Mouse (Mus musculus) cerebellum, adult 11 months (tissue): ENCODE measurements at regions not wholly inside any gene's neighbourhood (a gene's known extent, or its start where the extent isn't known, plus 50 kb on each side); places are given as distances from the start of the nearest gene placed in this dataset.
"Not testable (repeated sequence)": the region's sequence is repeated elsewhere in the genome, so short reads cannot be mapped to it uniquely, and the experiment has no call there.

ENCODE experiments used
- DNase-seq: peaks from one replicate; pipeline ENCODE4 v3.0.0; 2022

DNA sequence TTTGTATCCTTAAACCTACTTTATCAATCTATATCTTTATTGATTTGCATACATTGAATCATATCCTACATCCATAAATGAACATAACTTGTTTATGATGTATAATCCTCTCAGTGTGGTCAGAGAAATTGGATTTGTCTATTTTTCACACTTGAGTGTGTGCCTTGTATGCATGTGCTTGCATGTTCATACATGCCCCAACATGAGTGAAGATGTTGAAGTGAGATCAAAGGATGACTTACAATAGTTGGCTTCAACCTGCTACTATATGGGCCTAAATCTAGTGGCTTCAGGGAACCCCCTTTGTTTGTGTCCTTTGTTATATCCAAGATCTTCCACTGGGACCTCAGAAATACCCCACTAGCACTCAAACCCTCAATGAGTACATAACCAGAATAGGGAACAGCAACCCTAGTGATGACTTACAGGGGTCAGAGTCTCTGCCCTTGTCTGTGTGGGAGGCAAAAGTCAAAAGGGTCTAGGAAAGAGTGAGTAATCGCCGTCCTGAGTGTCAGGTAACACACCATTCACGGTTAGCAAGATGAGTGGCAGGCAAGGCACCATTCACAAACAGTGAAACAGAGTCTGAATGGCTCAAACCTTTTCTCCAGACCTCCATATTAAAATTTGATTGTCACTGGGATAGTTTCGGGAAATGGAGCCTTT, 236.3 kb downstream of the Lpin1 start:
- DNase-seq = no peak

DNA sequence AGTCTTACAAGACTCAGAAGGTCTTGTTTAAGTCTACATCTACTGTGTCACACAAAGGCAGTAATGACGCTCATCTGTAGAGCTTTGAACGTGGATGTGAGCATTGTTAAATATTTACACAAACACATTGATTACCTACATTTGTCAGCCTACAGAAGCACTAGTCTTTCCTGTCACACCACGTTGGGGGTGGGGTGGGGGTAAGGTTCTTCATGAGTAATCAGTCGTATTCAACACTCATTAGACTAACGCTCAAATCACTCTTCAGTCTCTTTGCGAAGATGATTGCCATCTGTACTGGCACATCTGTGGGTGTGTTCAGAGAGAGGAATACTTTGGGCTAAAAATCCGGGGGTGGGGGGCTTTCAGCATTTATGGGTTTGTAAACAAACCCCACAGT, 240.7 kb downstream of the Lpin1 start:
- no peak for DNase-seq

DNA sequence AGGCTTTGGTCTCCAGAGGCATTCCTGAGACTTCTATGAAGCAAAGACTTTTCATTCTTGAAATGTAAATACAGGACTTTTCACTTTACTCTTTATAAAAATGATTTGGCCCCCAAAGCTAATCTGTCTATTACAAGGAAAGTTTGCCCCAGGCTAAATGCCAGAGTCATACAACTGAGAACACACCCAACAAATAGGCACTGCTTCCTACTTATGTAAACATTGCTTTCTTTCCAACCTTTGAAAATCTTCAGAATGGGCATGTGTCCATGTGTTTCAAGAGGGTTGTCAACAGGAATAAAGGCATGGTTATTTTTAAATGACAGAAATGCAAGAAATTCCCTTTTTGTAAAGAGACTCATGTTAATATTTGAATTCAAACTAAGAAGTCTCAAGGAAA, 248.4 kb downstream of the Lpin1 start:
- DNase-seq = no peak

DNA sequence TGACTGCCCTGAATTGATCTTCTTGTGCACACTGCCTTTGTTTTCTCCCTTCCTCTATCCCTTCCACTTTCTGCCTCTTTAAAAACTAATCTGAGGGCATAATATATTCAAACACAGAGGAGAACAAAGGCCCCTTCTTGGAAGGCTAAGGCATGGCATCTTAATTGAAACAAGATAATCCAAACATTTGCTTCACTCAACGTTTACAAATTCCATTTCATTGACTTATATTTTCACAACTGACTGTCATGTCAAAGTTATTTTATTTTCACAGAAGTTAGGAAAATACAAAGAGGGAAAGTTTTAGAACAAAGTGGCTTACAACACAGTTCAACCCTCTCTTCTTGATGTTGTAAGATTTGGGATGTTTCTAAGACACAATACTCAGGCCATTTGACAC, 251.9 kb downstream of the Lpin1 start:
- DNase-seq = no peak

DNA sequence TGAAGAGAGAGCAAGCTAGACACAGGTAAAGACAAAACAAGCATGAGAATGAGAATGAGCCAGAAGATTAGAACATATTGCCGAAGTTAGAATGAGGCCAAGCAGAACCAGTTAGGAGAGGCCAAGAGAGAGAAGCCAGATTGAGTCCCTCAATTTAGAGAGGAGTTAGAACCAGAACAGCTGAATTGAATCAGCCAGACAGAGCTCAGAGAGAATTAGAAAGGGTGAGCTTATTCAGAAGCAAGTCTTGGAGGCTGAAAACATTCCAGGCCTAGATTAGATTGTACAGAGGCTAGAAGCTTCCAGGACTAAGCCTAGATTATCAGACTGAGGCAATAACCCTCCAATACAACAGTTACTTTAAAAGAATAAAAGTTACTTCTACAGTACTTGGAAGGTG, 256.1 kb downstream of the Lpin1 start:
- no peak for DNase-seq

DNA sequence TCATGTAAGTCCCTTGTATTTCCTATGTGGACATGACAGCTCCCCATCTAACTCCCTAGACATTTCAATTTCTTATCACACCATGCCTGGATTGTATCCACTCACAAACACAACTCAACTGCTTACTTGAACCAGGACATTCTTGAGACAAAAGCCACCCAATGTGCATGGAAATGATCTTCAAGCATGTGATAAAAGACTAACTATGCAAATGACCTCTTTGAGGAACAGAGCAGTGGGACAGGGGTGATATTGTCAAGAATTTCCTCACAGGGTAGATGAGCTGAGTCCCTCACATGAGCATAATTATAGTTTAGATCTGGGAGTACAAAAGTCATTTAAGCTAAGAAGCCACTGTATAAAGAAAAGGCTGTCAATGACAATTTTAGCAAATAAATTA, 259.0 kb downstream of the Lpin1 start:
- no peak for DNase-seq

DNA sequence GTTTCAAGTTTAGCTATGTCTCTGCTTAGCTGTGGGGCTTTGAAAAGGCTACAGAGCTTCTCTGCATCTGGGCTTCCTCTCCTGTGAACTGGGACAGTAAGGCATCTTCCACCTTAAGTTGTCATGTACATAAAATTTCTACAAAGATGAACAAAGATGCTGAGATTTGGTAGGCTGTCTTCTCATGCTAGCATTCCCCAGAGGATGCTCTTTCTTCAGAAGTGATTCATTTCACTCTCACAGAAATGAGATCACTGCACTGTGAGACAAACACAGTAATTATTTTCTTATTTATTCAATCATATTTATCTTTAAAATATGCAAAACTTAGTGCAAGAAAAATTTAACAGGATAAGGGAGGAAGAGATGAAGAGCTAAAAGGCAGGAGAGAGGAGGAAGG, 261.5 kb downstream of the Lpin1 start:
- no peak for DNase-seq

DNA sequence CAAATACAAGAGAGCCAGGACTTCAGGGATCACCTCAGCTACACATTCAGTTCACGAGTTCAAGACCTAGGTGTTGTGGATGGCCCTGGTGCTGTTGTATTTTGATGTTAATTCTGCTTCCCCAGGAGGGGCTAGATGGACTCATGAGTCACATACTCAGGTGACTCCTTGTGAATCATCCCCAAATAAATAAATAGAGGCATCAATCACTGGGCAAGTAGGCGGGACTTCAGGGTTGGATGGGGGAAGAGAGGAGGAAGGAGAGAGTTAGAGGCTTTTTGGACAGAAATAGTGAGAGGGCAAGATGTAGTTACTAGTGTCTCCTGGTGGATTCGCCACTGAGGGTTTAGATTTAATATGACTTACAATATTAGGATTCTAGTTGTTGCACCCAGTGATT, 266.7 kb downstream of the Lpin1 start:
- DNase-seq = no peak

DNA sequence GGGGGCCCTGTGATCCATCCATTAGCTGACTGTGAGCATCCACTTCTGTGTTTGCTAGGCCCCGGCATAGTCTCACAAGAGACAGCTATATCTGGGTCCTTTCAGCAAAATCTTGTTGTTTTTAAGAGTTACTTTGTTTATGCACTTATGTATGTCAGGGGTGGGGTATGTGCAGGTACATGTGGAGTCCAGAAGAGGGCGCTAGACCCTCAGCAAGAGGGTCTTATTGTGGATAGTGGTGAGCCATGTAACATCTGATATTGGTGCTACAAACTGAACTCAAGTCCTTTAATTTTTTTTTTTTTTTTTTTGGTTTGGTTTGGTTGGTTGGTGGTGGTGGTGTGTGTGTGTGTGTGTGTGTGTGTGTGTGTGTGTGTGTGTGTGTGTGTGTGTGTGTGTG, 268.7 kb downstream of the Lpin1 start:
- DNase-seq = not testable (repeated sequence)

DNA sequence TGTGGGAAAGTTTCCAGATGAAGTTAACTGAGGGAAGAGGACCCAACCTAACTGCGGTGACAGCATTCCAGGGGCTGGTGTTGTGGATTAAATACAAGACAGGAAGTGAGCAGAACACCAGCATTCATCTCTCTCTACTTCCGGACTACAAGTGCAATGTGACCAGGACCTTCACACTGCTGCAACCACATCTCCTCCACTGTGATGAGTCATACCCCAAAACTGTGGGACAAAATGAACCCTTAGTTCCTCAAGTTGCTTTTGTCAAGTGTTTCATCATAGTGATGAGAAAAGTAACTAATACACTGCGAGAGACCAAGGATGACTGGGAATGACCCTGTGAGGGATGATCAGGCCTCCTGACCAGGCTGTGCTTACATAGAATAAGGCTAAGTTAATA, 279.3 kb downstream of the Lpin1 start:
- DNase-seq = no peak

DNA sequence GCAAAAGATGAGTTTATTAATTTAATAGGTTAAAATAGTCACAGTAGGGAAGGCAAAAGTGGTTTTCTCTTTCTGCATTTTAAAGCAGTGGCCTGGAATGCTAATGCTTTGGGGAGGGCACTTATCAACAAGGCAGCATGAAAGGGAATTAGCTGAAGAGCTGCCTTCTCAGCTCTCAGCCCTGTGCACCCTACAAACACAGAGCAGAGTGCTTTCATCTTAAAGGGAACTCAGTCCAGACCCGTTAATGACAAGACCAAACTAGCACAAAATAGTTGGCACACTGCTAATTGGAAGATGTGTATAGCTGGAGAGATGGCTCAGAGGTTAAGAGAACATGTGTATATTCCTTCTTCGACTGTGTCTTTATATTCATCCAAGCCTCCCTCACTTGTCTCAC, 281.6 kb downstream of the Lpin1 start:
- DNase-seq = no peak

DNA sequence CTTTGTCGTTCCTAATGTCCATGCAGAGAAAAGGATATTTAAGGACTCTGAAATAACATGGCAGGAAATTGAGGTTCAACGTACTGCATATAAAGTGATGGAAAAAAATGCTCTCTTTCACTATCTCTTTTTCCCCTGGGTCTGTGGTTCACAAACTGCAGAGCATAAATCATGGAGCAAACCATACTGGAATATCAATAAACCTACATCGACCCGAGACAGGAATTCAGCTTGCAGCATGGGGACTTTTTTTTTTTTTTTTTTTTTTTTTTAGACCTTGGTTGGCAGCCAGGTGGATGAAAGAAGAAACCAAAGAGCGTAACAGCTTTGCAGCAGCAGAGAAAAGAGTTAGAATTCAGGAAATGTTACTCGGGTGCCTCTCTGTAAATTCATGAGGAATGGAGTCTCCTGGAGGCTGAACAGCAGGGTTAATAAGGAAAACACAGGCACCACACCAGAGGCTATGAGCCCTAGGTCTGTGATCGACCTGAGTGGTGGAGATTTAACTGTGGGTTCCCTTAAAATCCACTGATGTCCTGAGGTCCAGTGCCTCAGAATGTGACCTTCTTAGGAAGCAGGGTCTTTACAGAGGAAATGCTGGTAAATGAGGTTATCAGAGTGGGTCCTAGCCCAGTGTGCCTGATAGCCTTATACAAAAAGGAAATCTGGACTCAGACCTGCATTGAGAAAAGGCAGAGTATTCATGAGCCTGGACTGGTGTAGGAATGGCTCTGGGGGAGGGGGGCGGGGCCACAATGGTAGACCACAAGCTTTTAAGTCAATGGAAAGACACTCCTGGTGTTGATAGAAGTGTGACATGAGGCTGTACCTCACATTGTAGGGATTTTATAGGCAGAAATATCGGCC, 290.0 kb downstream of the Lpin1 start:
- DNase-seq = no peak

DNA sequence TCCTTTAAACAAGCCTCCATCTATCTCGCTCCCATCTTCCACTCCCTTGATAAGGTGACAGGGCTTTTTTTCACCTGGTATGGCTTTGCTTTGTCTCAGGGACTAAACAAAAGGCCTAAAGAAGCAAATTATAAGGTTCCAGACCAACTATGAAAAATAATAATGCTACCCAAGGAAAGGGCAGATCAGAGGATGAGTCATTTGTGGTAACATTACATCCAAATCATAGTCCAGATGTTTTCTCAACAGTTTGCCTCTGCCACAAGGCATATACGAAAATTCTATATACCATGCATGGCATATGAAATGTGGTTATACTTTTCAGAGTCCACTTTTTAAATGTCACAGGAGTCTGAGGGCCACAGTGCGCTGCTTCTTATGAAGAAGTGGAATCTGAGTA, 302.7 kb downstream of the Lpin1 start:
- no peak for DNase-seq

DNA sequence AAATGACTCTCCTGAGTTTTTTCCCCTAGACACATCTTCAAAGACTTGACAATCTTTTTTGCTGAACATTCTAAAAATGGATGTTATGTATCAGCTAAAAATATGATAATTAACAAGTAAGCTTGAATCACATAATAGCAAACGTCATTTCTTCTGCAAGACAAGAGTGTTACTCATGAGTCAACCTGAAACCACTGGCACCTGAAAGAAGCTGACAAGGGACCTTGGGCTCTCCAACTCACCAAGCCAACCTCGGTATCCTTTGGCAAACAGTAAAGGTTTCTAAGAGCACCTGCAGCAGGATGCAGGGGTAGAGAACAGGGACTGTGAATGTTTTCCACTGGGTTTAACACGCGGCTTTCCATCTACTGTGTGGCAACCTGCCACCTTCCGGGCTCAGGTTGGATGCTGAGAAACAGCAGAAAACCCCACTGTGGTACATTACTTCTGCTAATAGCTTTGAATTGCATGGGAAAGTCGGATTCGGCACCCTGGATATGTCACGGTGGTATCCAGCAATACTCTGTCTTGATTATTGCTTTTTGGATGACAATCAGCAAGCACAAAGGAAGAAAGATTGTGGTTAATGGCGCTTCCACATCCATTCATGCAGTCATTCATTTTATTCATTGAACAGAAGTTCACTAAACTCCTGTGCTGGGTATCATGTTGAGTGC, 305.9 kb downstream of the Lpin1 start:
- no peak for DNase-seq

DNA sequence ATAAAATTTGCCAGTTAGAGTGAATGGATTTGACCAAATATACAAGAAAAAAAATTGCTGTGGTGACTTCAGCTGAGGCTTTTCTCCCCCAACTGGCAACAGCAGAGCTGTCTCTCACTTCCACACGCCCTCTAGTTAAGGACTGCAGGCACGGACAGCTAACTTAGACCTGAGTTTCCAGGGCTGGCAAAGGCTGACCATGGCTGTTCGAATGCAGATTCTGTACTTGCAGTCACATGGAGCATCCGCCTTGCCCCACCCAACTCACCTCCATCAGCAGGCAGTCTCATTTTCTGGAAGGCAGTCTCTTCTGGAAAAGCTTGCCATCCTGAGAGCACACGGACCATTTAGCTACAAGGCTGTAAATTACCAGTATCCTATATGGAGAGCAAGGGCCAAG, 325.7 kb downstream of the Lpin1 start:
- DNase-seq = no peak

DNA sequence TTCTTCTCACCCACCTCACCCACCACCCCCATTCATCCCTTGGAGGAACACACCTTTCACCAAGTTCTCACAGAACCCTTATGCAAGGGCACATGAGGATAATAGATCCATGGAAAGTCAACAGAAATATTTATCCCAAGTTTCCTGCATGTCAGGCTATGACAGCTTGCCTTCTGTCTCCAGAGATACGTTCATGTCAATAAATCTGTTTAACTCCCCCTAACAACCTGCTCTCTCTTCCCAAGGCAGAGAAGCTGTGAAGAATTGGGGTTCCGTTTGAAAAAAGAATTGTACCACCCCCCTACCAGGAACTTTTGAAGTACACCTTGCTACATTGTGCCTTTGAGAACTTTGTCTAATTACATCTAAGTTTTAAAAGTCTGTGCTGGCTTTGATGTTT, 331.6 kb downstream of the Lpin1 start:
- no peak for DNase-seq

DNA sequence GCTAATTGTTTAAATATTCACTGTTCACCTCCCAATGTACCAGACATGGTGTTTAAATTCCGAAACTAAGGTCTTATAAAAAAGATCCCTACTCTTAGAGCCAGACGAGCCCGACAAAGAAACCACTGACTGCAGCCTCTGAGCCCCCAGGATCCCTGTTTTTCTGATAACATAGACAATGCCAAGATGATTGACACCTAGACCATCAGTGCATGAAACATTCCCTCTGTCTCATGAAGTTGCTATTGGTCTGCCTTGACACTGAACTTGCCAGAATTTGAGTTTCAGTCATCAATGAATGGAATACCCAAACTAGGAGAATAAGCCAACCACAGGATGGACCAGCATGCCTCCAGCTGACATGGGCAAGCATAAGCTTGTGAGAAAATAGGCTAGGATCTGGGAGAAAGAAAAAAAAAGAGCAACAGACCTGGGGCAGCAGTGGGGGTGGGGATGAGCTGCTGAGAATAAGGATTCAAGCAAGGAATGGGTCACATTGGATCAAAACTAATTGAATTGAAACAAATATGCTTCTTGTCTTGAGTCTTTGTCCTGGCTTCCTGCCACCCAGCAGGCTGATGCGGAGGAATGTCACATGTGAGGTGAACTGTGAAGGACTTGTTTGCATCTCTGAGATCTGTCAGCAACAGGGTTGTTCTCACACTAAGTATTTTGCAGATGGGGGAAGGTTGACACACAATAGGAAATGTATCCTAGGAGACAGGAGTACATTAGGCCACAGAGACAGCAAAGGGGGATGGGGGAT, 333.0 kb downstream of the Lpin1 start:
- no peak for DNase-seq

DNA sequence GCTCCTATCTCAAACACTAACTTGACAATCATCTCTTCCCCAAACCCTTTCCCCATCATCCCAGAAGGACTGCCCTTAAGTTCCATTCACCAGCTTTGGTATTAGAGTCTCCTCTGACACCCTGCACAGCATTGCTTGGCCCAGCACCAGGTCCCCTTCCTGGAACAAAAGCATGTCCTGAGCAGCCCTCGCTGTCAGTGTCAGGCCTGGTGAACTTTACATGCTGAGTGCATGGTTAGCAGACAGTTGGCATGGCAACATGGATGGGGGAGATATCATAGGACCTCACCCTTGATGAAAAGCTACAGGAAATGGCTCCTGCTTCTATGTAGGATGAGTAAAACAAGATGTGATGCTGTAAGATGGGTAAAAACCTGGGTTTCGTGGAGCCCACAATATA, 333.6 kb downstream of the Lpin1 start:
- DNase-seq = no peak

DNA sequence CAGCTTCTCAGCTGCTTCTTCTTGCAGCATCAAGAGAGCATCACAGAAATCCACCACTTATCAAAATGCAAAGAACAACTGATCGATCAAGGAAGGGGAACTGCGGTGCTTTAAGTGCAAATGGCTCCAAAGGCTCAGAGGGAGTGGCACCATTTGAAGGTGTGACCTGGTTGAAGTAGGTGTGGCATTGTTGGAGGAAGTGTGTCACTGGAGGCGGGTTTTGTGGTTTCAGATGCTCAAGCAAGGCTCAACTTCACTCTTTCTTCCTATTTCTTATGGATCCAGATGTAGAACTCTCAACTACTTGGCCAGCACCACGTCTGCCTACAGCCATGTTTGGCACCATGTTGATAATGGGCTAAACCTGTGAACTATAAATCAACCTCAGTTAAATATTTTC, 334.5 kb downstream of the Lpin1 start:
- no peak for DNase-seq

DNA sequence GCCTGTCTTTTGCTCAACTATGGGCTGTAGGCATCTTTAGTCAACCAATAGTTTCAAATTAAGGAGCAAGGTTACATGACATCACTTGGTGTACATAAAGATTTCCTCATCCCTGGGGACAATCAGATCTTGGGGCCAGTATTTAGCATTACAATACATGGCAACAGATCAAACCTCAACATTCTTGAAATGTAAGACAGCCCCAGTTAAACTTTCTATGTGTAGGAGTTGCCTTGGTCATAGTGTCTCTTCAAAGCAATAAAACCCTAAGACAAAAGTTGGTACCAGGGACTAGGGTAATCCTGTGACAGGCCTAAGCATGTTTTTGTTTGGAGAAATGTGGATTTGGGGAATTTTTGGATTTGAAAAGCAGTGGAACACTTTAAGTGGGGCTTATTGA, 338.3 kb downstream of the Lpin1 start:
- no peak for DNase-seq

DNA sequence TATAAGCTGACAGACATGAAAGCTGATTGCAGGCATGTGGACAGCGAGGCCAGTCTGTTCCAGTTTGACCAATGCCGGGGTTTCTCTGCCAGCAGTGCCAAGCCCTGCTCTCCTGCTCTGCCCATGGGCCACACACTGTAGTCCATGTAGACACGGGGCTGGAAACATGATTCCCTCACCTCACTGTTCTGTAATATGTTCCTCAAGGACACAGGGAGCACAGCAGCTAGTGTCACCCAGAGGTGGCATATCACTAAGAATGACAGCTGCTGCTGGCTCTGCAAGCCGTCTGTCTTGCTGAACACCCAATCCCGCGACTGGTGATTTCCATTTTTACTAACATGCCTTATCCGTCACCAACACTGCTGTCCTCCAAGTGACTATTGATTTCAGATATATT, 339.9 kb downstream of the Lpin1 start:
- DNase-seq = no peak

DNA sequence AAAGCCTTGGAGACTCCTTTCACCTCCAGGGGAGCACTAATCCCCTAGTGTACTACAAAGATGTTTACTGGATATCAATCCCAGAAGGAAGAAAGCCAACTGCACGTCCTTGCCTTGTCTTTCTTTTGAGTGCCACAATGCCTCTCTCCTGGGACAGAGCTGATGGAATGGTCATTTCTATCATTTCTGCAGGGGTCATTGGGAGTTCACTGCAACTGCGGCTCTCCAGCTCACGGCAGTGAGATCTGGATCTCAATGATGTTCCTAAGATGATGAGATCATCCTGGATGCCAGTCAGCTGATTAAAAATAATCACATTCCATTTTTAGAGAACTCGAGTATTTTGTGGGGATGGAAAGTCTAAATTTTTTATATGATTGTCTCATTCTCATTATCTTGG, 341.1 kb downstream of the Lpin1 start:
- DNase-seq = no peak

DNA sequence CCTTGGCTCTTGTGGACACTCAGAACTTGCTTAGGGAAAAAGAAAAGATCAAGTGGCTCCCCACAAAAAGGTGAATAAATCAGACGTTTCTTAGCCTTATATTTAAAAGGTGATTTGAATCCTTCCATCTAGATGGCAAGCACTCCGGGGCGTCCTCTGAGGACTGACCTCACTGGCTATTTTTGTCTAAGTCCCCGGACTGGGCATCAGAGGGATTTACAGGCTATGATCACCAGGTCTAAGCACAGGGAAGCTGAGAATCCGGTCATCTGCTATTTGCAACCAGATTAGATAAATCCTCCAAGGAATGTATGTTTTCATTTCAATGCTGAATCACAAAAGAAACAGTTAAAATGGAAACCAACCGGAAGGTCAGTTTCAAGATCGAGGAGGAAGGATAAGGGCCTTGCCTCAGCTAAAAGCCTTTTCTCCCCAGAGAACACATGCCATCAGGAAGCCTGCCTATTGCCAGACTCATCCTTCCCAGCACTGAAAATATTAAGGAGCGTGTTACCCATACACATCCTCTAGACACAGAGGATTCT, 342.1 kb downstream of the Lpin1 start:
- DNase-seq = no peak
